Mouse (Mus musculus) brain, embryonic 14.5 days (tissue): ENCODE measurements at regions not wholly inside any gene's neighbourhood (a gene's known extent, or its start where the extent isn't known, plus 50 kb on each side); places are given as distances from the start of the nearest gene placed in this dataset.

Source experiments
- DNase-seq: peaks from one replicate; pipeline ENCODE4 v3.0.0-alpha.2; 2011; ENCODE audit warnings: low read depth
- CTCF ChIP-seq: fragments of 200-500 bp; IDR thresholded peaks from 2 replicates; pipeline ENCODE4 v1.5.1; 2012; ENCODE audit warnings: inconsistent platforms, mild to moderate bottlenecking, moderate library complexity, borderline replicate concordance; ENCODE audit not compliant: insufficient read depth, insufficient read length; ENCODE audit errors: extremely low read depth
- POLR2A ChIP-seq: fragments of 200-500 bp; IDR thresholded peaks from 2 replicates; pipeline ENCODE4 v1.6.1; 2012; ENCODE audit warnings: mild to moderate bottlenecking, inconsistent platforms, borderline replicate concordance; ENCODE audit not compliant: poor library complexity, insufficient read depth, insufficient read length, severe bottlenecking; ENCODE audit errors: extremely low read depth

- DNase-seq, result peak; percentile 57
- TF ChIP-seq CTCF (no peak), POLR2A (no peak)
Measured at GRCm38 (mm10) chrX:77009336-77009735, 406.6 kb upstream of the Cldn34d start.

- TF ChIP-seq POLR2A (no peak), CTCF (no peak)
- peak; percentile 13 for DNase-seq
Measured at GRCm38 (mm10) chrX:77013890-77014289, 411.2 kb upstream of the Cldn34d start.

- TF ChIP-seq POLR2A (no peak), CTCF (no peak)
- peak; percentile 93 for DNase-seq
Measured at GRCm38 (mm10) chrX:77050401-77051381, 448.0 kb upstream of the Cldn34d start.

- DNase-seq, result no peak
- no peak for TF ChIP-seq CTCF
- no peak for TF ChIP-seq POLR2A
Measured at GRCm38 (mm10) chrX:77052036-77052435, 449.3 kb upstream of the Cldn34d start.

- peak; percentile 31 for DNase-seq
Measured at GRCm38 (mm10) chrX:77079776-77080175, 431.0 kb upstream of the Tbl1x start.

GRCm38 (mm10) chrX:77082716-77083115 lies 428.1 kb upstream of the Tbl1x start:
- no peak for DNase-seq
- TF ChIP-seq POLR2A (no peak), CTCF (no peak)

More at GRCm38 (mm10) chrX:77079776-77080175, 431.0 kb upstream of the Tbl1x start:
- TF ChIP-seq CTCF, result no peak
- TF ChIP-seq POLR2A, result no peak

GRCm38 (mm10) chrX:77121761-77122160 lies 389.1 kb upstream of the Tbl1x start:
- no peak for DNase-seq
- TF ChIP-seq POLR2A, result no peak
- no peak for TF ChIP-seq CTCF
